Mouse (Mus musculus) heart, embryonic 11.5 days (tissue): Measurements from ENCODE around the gene Csf2. TPM values are rescaled to one million over a fixed set of nuclear protein-coding genes. Genes with fewer than 3 reads are reported as not detected.
"Not testable (repeated sequence)": the region's sequence is repeated elsewhere in the genome, so short reads cannot be mapped to it uniquely, and the experiment has no call there.

Source experiments
- ATAC-seq: fragments of 200-750 bp; cut with Nextera tagmentation; replicated peaks from 2 replicates; pipeline ENCODE4 v1.8.0; 2017; ENCODE audit warnings: moderate library complexity; ENCODE audit not compliant: insufficient number of reproducible peaks, low FRiP score, low TSS enrichment
- H3K27ac ChIP-seq: fragments of 300-500 bp; sonication (generic); 2 replicates; pipeline ENCODE4 v1.5.1; 2014; ENCODE audit warnings: mild to moderate bottlenecking, low read depth, low read length
- H3K27me3 ChIP-seq: fragments of 300-500 bp; sonication (generic); 2 replicates; pipeline ENCODE4 v1.6.1; 2014; ENCODE audit warnings: mild to moderate bottlenecking, low read length, mixed read lengths; ENCODE audit not compliant: control insufficient read depth, insufficient read depth
- H3K36me3 ChIP-seq: fragments of 300-500 bp; sonication (generic); 2 replicates; pipeline ENCODE4 v1.6.1; 2014; ENCODE audit warnings: mild to moderate bottlenecking, low read length, moderate library complexity, mixed read lengths; ENCODE audit not compliant: control insufficient read depth, insufficient read depth
- H3K4me1 ChIP-seq: fragments of 300-500 bp; sonication (generic); 2 replicates; pipeline ENCODE4 v1.6.1; 2014; ENCODE audit warnings: low read length; ENCODE audit not compliant: control insufficient read depth, insufficient read depth
- H3K4me2 ChIP-seq: fragments of 300-500 bp; sonication (generic); 2 replicates; pipeline ENCODE4 v1.6.1; 2014; ENCODE audit warnings: mild to moderate bottlenecking, moderate library complexity
- H3K4me3 ChIP-seq: fragments of 300-500 bp; sonication (generic); 2 replicates; pipeline ENCODE4 v1.5.1; 2014; ENCODE audit warnings: low read depth, low read length
- H3K9ac ChIP-seq: fragments of 300-500 bp; sonication (generic); 2 replicates; pipeline ENCODE4 v1.6.1; 2014; ENCODE audit warnings: mild to moderate bottlenecking, low read depth, low read length, moderate library complexity
- H3K9me3 ChIP-seq: fragments of 300-500 bp; sonication (generic); replicated peaks from 2 replicates; pipeline ENCODE4 v1.6.1; 2016; ENCODE audit warnings: low read length; ENCODE audit not compliant: control insufficient read depth
- WGBS: fragments of 180-500 bp; shearing (Covaris S2); extraction: QIAGEN DNeasy Blood & Tissue Kit; methylation state at CpG from one replicate; pipeline ENCODE4 v1.1.7; 2014; ENCODE audit not compliant: insufficient replicate concordance; 5-methylcytosine and 5-hydroxymethylcytosine counted together
- polyA plus RNA-seq: library from polyadenylated mRNA; unstranded; fragments of >200 nt; fragmentation: Nextera tagmentation; extraction: Ambion mirVana; gene quantifications from 2 replicates; pipeline ENCODE4 v1.2.1, GENCODE M21; 2014

Csf2 gene
- not detected in 2 replicates for polyA plus RNA-seq

GRCm38 (mm10) chr11:54248940-54249717 is at the start of gene Csf2:
TSS of gene Csf2 (minus strand) at chr11:54249667.
- H3K27me3 ChIP-seq: no peaks in the 10 kb centered on the region
- H3K27ac ChIP-seq: no peak within 1 kb of the TSS
- no peak for ATAC-seq
- 53% methylated on average over 11 of the region's 11 CpGs for WGBS
- no peak within 1 kb of the TSS for H3K9ac ChIP-seq
- no peaks in the 10 kb centered on the region; the same call in none of the 2 replicates for H3K4me1 ChIP-seq
- H3K36me3 ChIP-seq: no peaks in the 10 kb centered on the region
- no peaks in the 10 kb centered on the region for H3K9me3 ChIP-seq
- no peak within 1 kb of the TSS for H3K4me2 ChIP-seq
- H3K4me3 ChIP-seq: no peak within 1 kb of the TSS

DNA sequence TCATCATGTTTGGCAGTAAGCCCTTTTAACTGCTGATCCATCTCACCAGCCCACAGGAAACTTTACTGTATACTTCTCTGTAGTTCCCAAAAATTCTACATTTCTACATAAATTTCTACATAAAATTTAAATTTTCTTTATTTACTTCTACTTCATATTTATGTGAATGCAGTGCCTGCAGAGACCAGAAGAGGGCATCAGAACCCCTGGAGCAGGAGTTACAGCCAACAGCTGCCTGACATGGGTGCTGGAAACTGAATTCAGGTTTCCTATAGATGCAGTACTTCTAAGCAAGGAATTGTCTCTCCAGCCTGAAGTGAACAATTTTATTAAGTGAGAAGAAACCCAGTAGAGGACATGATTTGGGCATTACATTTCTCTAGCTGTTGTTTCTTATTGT is 49.3 kb upstream of the Csf2 start:
- no peak overlapping the region for H3K4me2 ChIP-seq
- H3K36me3 ChIP-seq: no peaks in the 10 kb centered on the region
- H3K9ac ChIP-seq: no peak overlapping the region
- H3K4me1 ChIP-seq: peaks cover 2% of the 10 kb centered on the region
- no peak overlapping the region for H3K27ac ChIP-seq
- H3K9me3 ChIP-seq: 0 out of 2 replicates have a peak, but pooled peaks cover 3% of the 10 kb centered on the region
- H3K27me3 ChIP-seq: peaks cover 5% of the 10 kb centered on the region; the same call in 1 of the 2 replicates
- ATAC-seq: no peak
- no peak overlapping the region for H3K4me3 ChIP-seq

GRCm38 (mm10) chr11:54297471-54297870 is 48.0 kb upstream of the Csf2 start:
- not testable (repeated sequence) for H3K4me1 ChIP-seq, H3K9me3 ChIP-seq, H3K27me3 ChIP-seq, H3K4me2 ChIP-seq, H3K27ac ChIP-seq, H3K36me3 ChIP-seq, ATAC-seq, H3K4me3 ChIP-seq, H3K9ac ChIP-seq
- 91% methylated on average over 2 of the region's 2 CpGs for WGBS

GRCm38 (mm10) chr11:54296734-54297133 is 47.3 kb upstream of the Csf2 start:
- H3K9ac ChIP-seq: no peak overlapping the region
- no peak for ATAC-seq
- 86% methylated on average over 1 of the region's 1 CpGs for WGBS
- H3K36me3 ChIP-seq: no peaks in the 10 kb centered on the region
- no peaks in the 10 kb centered on the region for H3K27me3 ChIP-seq
- no peak overlapping the region for H3K4me3 ChIP-seq
- no peaks in the 10 kb centered on the region; the same call in 1 of the 2 replicates for H3K4me1 ChIP-seq
- H3K27ac ChIP-seq: no peak overlapping the region
- no peak overlapping the region for H3K4me2 ChIP-seq
- 0 out of 2 replicates have a peak, but pooled peaks cover 3% of the 10 kb centered on the region for H3K9me3 ChIP-seq

DNA sequence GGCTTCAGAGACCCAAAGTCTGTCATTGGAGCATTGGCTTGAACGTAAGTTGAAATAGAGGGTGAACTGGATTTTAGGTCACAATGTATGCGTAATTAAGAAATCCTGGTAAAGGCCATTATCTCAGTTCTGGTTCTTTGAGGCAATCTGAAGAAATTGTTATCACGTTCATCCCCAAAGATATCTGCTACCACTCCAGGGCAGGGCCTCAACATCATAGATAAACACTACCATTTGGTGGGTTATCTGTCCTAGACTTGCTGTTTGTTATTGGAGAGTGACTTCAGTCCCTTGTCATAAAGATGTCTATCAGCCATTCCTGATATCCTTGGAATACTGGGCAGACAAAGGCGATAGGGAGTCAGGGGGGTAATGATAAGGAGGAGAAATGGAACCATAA is 46.5 kb upstream of the Csf2 start:
- 71% methylated on average over 4 of the region's 4 CpGs for WGBS
- ATAC-seq: no peak

DNA sequence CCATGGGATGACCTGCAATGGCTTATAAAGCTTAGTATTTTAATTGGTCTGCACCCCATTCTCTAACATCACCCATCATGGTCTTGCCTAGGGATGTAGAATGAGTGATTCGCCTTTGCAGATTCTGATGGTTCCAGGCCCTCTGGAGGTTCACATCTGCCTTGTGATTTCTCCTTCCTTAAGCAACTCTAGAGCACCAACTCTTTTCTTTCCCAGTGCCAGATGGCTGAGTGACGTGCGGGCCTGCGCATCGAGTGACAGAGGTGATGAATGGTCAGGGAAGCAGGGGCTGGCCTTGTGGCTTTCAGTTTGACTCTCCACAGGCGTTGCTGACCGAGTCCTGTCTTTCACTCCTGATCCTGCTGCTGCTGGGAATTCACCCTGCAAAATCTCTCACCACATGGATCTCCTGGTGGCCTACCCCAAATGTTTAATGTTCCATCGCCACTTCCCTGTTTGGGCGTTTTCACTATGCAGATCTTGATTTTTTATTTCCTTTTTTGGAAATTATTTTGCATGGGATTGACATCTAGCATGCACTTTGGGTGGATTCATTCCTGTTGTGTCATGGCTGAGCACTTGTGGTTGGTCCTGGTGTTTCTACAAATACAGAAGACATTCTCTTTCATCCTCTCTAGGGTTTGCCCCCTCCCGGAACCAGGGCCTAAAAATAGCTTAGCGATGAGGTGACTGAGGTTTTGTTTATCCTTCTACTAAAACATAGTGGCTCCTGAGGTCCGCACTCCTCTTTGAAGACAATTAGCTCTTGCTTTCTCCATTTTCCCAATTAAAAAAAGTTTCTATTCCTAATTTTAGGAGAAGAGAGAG is 44.7 kb upstream of the Csf2 start:
- no peaks in the 10 kb centered on the region; the same call in 1 of the 2 replicates for H3K4me1 ChIP-seq
- no peaks in the 10 kb centered on the region for H3K36me3 ChIP-seq
- no peaks in the 10 kb centered on the region for H3K27me3 ChIP-seq
- 0 out of 2 replicates have a peak, but pooled peaks cover 3% of the 10 kb centered on the region for H3K9me3 ChIP-seq
- H3K27ac ChIP-seq: no peak overlapping the region
- H3K4me2 ChIP-seq: no peak overlapping the region
- H3K9ac ChIP-seq: no peak overlapping the region
- 55% methylated on average over 12 of the region's 12 CpGs for WGBS
- no peak for ATAC-seq
- no peak overlapping the region for H3K4me3 ChIP-seq

More for the DNA sequence above, 46.5 kb upstream of the Csf2 start:
- H3K36me3 ChIP-seq: no peaks in the 10 kb centered on the region
- H3K9ac ChIP-seq: no peak overlapping the region
- H3K27me3 ChIP-seq: no peaks in the 10 kb centered on the region
- no peak overlapping the region for H3K4me2 ChIP-seq
- H3K27ac ChIP-seq: no peak overlapping the region
- no peak overlapping the region for H3K4me3 ChIP-seq
- no peaks in the 10 kb centered on the region; the same call in 1 of the 2 replicates for H3K4me1 ChIP-seq
- 0 out of 2 replicates have a peak, but pooled peaks cover 3% of the 10 kb centered on the region for H3K9me3 ChIP-seq

GRCm38 (mm10) chr11:54292163-54292562 is 42.7 kb upstream of the Csf2 start:
- no peak overlapping the region for H3K4me3 ChIP-seq
- H3K4me1 ChIP-seq: no peaks in the 10 kb centered on the region; the same call in 1 of the 2 replicates
- H3K27me3 ChIP-seq: no peaks in the 10 kb centered on the region
- no peak overlapping the region for H3K4me2 ChIP-seq
- H3K9me3 ChIP-seq: no peaks in the 10 kb centered on the region
- H3K36me3 ChIP-seq: no peaks in the 10 kb centered on the region
- H3K9ac ChIP-seq: no peak overlapping the region
- no peak overlapping the region for H3K27ac ChIP-seq
- ATAC-seq: no peak
- 84% methylated on average over 2 of the region's 2 CpGs for WGBS

DNA sequence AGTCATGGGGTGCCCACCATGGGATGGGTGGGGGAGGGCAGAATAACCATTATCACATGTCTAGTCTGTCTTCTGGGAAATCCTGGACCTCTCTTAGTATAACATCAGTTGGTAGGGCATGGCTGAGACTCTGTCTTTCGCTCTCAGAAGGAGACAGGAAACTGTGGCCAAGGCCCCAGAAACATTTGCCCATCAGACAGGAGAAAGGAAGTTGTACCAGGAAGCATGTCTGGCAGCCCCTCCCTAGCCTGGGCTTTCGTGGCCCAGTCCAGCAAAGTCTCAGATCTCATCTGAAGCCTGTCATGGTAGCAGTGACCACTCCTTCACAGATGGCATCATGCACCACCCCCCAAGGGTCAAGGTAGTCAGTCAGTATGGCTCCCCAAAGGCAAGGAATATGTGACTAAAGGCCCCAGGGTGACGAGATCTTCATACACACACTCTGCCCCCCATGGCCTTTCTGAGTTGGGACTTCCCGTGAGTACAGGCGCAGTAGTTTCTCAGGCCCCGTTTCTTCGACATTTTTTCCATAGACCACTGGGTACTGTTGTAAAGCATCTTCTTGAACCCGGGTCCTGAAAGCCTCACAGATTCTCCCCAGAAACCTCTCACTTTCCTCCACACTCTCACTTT is 38.5 kb upstream of the Csf2 start:
- H3K9me3 ChIP-seq: no peaks in the 10 kb centered on the region
- H3K4me3 ChIP-seq: no peak overlapping the region
- no peaks in the 10 kb centered on the region for H3K36me3 ChIP-seq
- 75% methylated on average over 8 of the region's 8 CpGs for WGBS
- no peak for ATAC-seq
- H3K4me2 ChIP-seq: no peak overlapping the region
- H3K27me3 ChIP-seq: no peaks in the 10 kb centered on the region
- H3K27ac ChIP-seq: no peak overlapping the region
- no peak overlapping the region for H3K9ac ChIP-seq
- H3K4me1 ChIP-seq: no peaks in the 10 kb centered on the region
